Mouse (Mus musculus): ENCODE measurements around the gene Stx6. TPM values are rescaled to one million over a fixed set of nuclear protein-coding genes. Genes with fewer than 3 reads are reported as not detected.

Gene Stx6
- total RNA-seq, 2 experiments from 2014 or later = 10.4 to 10.8 TPM

DNA sequence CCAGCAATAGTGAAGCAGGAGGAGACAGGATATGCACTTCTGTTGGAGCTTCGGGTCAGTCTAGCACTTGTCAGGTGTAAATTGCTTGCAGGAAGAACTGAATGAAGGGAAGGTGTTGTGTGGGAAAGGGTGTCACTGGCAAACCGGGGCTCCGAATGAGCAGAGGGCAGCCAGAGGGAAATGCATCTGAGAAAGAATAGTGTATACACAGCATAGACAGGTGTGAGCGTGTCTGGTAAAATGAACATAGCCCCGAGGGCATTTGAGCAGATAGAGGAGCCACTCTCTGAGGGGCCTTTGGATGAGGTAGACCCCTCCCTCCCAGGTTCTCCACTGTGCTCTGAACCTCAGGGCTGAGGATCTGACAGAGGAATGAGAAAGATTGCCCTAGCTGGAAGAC, 89.5 kb downstream of the Stx6 start:
- peak in 1 of 2 experiments; percentile 9 for DNase-seq
- intact Hi-C loops (cut with DNase I) = no loop called here

DNA sequence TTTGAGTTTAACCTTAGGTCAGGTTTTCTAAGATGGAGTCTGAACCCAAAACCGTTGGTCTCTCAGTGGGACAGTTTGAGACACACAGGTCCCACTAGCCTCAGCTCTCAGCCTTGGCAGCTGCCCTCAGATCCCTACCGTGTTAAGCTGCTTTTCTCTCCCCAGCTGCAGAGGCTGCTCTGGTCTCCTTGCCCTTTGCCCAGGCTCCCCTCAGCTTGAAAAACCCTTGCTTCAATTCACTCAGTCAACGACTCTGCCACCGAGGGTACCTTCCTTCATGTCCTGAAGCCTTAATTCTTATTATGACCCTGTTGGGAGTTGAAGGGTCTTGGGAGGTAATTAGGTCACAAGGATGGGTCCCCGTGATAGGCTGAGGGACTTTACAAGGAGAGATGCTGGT, 91.4 kb downstream of the Stx6 start:
- intact Hi-C loops (cut with DNase I) = no loop called here
- peak in 1 of 2 experiments; percentile 3 for DNase-seq

- intact Hi-C loops (cut with DNase I) = no loop called here
- DNase-seq = peak in 1 of 2 experiments; percentile 7
Observed at GRCm38 (mm10) chr1:155250531-155251135, 92.1 kb downstream of the Stx6 start.

- intact Hi-C loops (cut with DNase I) = no loop called here
- DNase-seq = peak in 1 of 2 experiments; percentile 3
Observed at GRCm38 (mm10) chr1:155251596-155251995, 93.1 kb downstream of the Stx6 start.

DNA sequence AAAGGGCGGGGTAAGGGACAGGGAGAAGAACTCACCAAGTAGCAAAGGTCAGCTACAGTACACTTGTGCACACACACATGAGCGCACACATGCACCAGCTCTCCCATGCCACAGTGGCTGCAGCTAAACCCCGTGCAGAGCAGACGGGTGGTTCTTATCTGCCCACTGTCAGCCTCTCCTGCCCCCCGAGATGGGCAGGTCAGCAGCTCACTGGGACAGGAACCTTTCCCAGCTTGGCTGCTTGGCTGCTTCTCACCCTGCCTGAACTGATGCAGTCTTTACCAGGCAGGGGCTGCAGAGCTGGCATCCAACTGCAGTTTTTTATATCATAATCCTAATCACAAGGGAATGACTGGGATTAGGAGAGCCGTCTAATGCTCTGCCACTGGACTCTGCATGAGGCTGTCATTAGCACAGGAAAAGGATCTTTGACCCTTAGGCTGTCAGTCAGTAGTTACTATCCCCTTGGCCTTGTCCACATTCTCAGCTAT, 94.2 kb downstream of the Stx6 start:
- intact Hi-C loops (cut with DNase I) = no loop called here
- peak in 1 of 2 experiments; percentile 6 for DNase-seq

DNA sequence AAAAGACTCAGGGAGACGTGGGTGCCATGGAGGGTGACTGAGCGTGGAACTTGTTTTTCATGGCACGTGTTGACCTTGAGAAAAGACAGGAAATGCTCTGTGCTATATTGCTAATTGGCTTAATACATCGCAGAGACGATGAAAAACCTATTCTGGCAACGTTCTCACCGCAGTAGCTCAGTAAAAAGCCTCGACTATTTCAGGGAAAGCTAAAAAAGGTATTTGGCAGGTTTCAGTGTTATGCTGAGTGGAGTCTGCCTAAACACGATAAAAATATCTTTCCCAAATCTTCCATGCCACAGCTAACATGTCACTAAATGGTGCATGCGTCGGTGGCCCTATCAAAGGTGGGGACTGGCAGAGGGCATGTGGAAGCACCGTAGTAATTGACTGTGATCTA, 94.6 kb downstream of the Stx6 start:
- intact Hi-C loops (cut with DNase I) = no loop called here
- peak in 1 of 2 experiments; percentile 2 for DNase-seq

DNA sequence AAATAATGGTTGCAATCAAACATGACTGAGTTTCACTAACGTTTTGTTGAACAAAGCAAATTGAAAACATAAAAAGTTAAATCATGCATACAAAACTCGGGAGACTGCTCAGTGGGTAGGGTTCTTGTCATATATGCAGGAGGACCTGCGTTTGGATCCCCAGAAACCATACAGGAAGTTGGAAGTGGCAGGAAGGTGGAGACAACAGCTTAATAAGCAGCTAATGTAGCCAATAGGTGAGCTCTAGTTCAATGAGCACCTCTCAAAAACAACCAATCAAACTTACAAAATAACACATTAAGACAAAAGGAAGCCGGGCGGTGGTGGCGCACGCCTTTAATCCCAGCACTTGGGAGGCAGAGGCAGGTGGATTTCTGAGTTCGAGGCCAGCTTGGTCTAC, 95.8 kb downstream of the Stx6 start:
- DNase-seq = no peak
- intact Hi-C loops (cut with DNase I) = no loop called here

Other genes starting within 250 kb of the Stx6 start
- 1 to 10 TPM; 7.1 to 9.7 TPM for gene Ier5, start 59.1 kb upstream of the Stx6 start, total RNA-seq (2021)
- gene Mr1, start 11.9 kb upstream of the Stx6 start, total RNA-seq (2021) = 10 to 100 TPM in 1 of 2 experiments, 1 to 10 TPM in 1; 8.1 to 11.5 TPM
- 1 to 10 TPM in 1 of 2 experiments, under 1 TPM in 1; 0.94 to 1.7 TPM for gene BC034090, start 85.7 kb downstream of the Stx6 start, total RNA-seq (2021)

All from gastrocnemius, postnatal 36 days (tissue).